Mouse (Mus musculus): ENCODE data around the gene Taldo1. TPM values are rescaled to one million over a fixed set of nuclear protein-coding genes. Genes with fewer than 3 reads are reported as not detected.

Gene Taldo1
- polyA plus RNA-seq, 1 experiment from 2014 or later: 265 TPM

- no peak for TF ChIP-seq EP300 (IDR thresholded peaks at IDR 0.05; ENCODE audit: low read depth)
- TF ChIP-seq CTCF (IDR thresholded peaks at IDR 0.05; ENCODE audit: low read depth): no peak
- peak overlapping the region; percentile 86 for H3K27ac ChIP-seq (ENCODE audit: low read depth)
- H3K9me3 ChIP-seq (ENCODE audit: low read length): no peaks in the 10 kb centered on the region
- H3K4me3 ChIP-seq (ENCODE audit: low read depth, low read length): peak overlapping the region; percentile 82
- DNase-seq: no peak
- H3K9ac ChIP-seq (replicated peaks): peak overlapping the region; percentile 78; the same call in 1 of the 2 replicates
- H3K4me1 ChIP-seq (ENCODE audit: insufficient read depth): peaks cover 48% of the 10 kb centered on the region
- ATAC-seq: no peak
- 39% methylated on average over 2 of the region's 2 CpGs for whole genome bisulfite sequencing (ENCODE audit: insufficient replicate concordance)
- peak overlapping the region; percentile 93 for H3K4me2 ChIP-seq (ENCODE audit: low read depth, low read length)
- H3K27me3 ChIP-seq (ENCODE audit: insufficient read depth, low read length): no peaks in the 10 kb centered on the region
- peaks cover 44% of the 10 kb centered on the region for H3K36me3 ChIP-seq (replicated peaks; ENCODE audit: insufficient read depth, low read length)
Observed at GRCm38 (mm10) chr7:141436523-141436892, 44.5 kb downstream of the Taldo1 start.

GRCm38 (mm10) chr7:141437178-141438120 is 45.5 kb downstream of the Taldo1 start, which contains the start of gene Slc25a22:
Slc25a22 (minus strand) TSS chr7:141437892.
- ATAC-seq (peak; percentile 81), DNase-seq (peak; percentile 89)
- TF ChIP-seq CTCF (IDR thresholded peaks at IDR 0.05; ENCODE audit: low read depth) (peak; percentile 87), EP300 (IDR thresholded peaks at IDR 0.05; ENCODE audit: low read depth) (no peak; the same call in 1 of the 2 replicates)
- peaks cover 50% of the 10 kb centered on the region for H3K4me1 ChIP-seq (ENCODE audit: insufficient read depth)
- no peaks in the 10 kb centered on the region for H3K9me3 ChIP-seq (ENCODE audit: low read length)
- H3K4me2 ChIP-seq (ENCODE audit: low read depth, low read length): peak within 1 kb of the TSS; percentile 93
- peak within 1 kb of the TSS; percentile 86 for H3K27ac ChIP-seq (ENCODE audit: low read depth)
- H3K27me3 ChIP-seq (ENCODE audit: insufficient read depth, low read length): no peaks in the 10 kb centered on the region
- H3K4me3 ChIP-seq (ENCODE audit: low read depth, low read length): peak within 1 kb of the TSS; percentile 82
- peak within 1 kb of the TSS; percentile 78 for H3K9ac ChIP-seq (replicated peaks)
- WGBS (ENCODE audit: insufficient replicate concordance): 8% methylated on average over 47 of the region's 53 CpGs
- H3K36me3 ChIP-seq (replicated peaks; ENCODE audit: insufficient read depth, low read length): peaks cover 36% of the 10 kb centered on the region

- H3K4me3 ChIP-seq (ENCODE audit: low read depth, low read length): no peak overlapping the region
- no peak overlapping the region for H3K27ac ChIP-seq (ENCODE audit: low read depth)
- H3K27me3 ChIP-seq (ENCODE audit: insufficient read depth, low read length): no peaks in the 10 kb centered on the region
- no peaks in the 10 kb centered on the region for H3K9me3 ChIP-seq (ENCODE audit: low read length)
- TF ChIP-seq EP300 (IDR thresholded peaks at IDR 0.05; ENCODE audit: low read depth): no peak
- TF ChIP-seq CTCF (IDR thresholded peaks at IDR 0.05; ENCODE audit: low read depth): no peak
- ATAC-seq: no peak
- no peak overlapping the region for H3K4me2 ChIP-seq (ENCODE audit: low read depth, low read length)
- H3K9ac ChIP-seq (replicated peaks): no peak overlapping the region; the same call in 1 of the 2 replicates
- H3K36me3 ChIP-seq (replicated peaks; ENCODE audit: insufficient read depth, low read length): peaks cover 32% of the 10 kb centered on the region
- WGBS (ENCODE audit: insufficient replicate concordance): 90% methylated on average over 12 of the region's 12 CpGs
- no peak for DNase-seq
- H3K4me1 ChIP-seq (ENCODE audit: insufficient read depth): peaks cover 56% of the 10 kb centered on the region
Observed at GRCm38 (mm10) chr7:141438201-141438968, 46.4 kb downstream of the Taldo1 start.

DNA sequence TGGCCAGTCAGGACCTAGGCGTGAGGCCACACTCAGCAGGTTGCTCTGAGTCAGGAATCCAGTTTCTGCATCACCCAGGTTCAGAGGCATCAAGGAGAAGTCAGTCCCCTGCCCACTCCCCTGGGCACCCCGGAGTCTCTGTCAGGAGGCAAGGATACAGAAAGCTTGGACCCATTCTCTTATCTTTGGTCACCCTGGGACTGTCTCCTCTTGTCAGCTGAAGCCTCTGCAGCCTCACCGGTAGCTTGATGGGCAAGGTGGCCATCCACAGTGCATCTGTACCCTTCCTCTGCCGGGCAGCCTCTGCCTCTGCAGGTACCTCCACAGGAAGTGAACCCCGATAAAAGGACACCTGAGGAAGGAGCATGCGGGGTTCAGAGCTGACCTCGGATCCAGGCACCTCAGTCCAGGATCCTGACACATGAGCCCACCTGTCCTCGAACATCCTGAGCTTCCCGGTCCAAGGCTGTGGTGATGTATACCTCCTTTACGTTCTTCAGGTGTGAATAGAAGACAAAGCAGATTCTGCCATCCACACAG is 47.2 kb downstream of the Taldo1 start:
- Histone ChIP-seq H3K27me3 (ENCODE audit: insufficient read depth, low read length) (no peaks in the 10 kb centered on the region), H3K9me3 (ENCODE audit: low read length) (no peaks in the 10 kb centered on the region), H3K36me3 (replicated peaks; ENCODE audit: insufficient read depth, low read length) (peaks cover 26% of the 10 kb centered on the region), H3K4me2 (ENCODE audit: low read depth, low read length) (no peak overlapping the region), H3K9ac (replicated peaks) (no peak overlapping the region), H3K4me1 (ENCODE audit: insufficient read depth) (peaks cover 54% of the 10 kb centered on the region), H3K27ac (ENCODE audit: low read depth) (no peak overlapping the region), H3K4me3 (ENCODE audit: low read depth, low read length) (no peak overlapping the region)
- no peak for DNase-seq
- WGBS (ENCODE audit: insufficient replicate concordance): 90% methylated on average over 10 of the region's 10 CpGs
- ATAC-seq: no peak
- no peak for TF ChIP-seq CTCF (IDR thresholded peaks at IDR 0.05; ENCODE audit: low read depth)
- TF ChIP-seq EP300 (IDR thresholded peaks at IDR 0.05; ENCODE audit: low read depth): no peak

DNA sequence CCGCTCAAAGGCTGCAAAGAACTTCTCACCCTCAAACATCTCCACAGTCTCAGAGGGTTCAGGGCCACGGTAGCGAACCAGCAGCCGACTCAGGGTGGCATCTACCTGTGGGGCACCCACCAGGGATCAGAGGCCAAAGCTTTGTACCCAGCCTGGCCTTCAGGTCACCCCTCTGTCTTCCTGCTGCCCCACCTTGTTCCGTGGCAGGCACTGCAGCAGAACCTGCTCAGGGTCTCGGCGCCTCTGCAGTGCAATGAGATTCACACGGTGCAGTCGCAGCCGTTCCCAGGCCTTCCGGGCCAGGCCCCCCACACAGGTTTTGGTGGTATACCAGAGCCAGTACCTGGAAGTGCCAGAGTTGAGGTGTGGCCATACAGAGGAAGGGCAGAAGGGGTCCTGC is 47.8 kb downstream of the Taldo1 start:
- H3K4me2 ChIP-seq (ENCODE audit: low read depth, low read length): no peak overlapping the region
- TF ChIP-seq EP300 (IDR thresholded peaks at IDR 0.05; ENCODE audit: low read depth): no peak
- TF ChIP-seq CTCF (IDR thresholded peaks at IDR 0.05; ENCODE audit: low read depth): no peak
- H3K36me3 ChIP-seq (replicated peaks; ENCODE audit: insufficient read depth, low read length): peaks cover 26% of the 10 kb centered on the region
- WGBS (ENCODE audit: insufficient replicate concordance): 91% methylated on average over 11 of the region's 11 CpGs
- H3K9ac ChIP-seq (replicated peaks): no peak overlapping the region
- no peaks in the 10 kb centered on the region for H3K27me3 ChIP-seq (ENCODE audit: insufficient read depth, low read length)
- H3K4me1 ChIP-seq (ENCODE audit: insufficient read depth): peaks cover 53% of the 10 kb centered on the region
- ATAC-seq: no peak
- H3K9me3 ChIP-seq (ENCODE audit: low read length): no peaks in the 10 kb centered on the region
- no peak overlapping the region for H3K27ac ChIP-seq (ENCODE audit: low read depth)
- H3K4me3 ChIP-seq (ENCODE audit: low read depth, low read length): no peak overlapping the region
- no peak for DNase-seq

DNA sequence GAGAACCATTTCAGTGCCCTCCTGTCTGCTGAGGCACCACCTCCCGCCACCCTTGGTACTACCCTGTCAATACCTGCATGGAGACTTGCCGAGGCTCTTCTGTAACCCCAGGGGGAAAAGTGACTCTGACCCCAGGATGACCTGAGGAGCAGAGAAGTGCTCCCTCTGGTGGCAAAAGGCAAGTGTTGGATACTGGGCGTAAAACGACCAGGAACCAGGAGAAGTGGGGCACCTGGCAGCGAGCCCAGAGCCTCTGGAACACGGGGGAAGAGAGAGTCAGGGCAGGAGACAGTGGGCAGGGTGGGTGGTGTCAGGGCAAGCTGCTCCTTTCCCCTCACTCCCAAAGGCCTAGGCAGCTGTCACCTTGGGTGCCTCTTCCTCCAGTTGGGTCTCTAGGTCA is 48.6 kb downstream of the Taldo1 start:
- no peak overlapping the region for H3K4me2 ChIP-seq (ENCODE audit: low read depth, low read length)
- no peaks in the 10 kb centered on the region for H3K9me3 ChIP-seq (ENCODE audit: low read length)
- H3K4me3 ChIP-seq (ENCODE audit: low read depth, low read length): no peak overlapping the region
- DNase-seq (peak; percentile 80), ATAC-seq (peak; percentile 9; the same call in 1 of the 2 replicates)
- H3K4me1 ChIP-seq (ENCODE audit: insufficient read depth): peaks cover 49% of the 10 kb centered on the region
- WGBS (ENCODE audit: insufficient replicate concordance): 33% methylated on average over 6 of the region's 6 CpGs
- TF ChIP-seq EP300 (IDR thresholded peaks at IDR 0.05; ENCODE audit: low read depth): no peak
- TF ChIP-seq CTCF (IDR thresholded peaks at IDR 0.05; ENCODE audit: low read depth): peak; percentile 91
- peaks cover 26% of the 10 kb centered on the region for H3K36me3 ChIP-seq (replicated peaks; ENCODE audit: insufficient read depth, low read length)
- H3K27ac ChIP-seq (ENCODE audit: low read depth): no peak overlapping the region
- no peak overlapping the region for H3K9ac ChIP-seq (replicated peaks)
- H3K27me3 ChIP-seq (ENCODE audit: insufficient read depth, low read length): no peaks in the 10 kb centered on the region
